Mouse (Mus musculus) brain, adult 2 months (tissue): Measurements from ENCODE around the gene Hsf4.
A peak's percentile ranks its signal among the peaks of the same experiment; 100 is the strongest.

ENCODE experiments used
- DNase-seq: peaks from one replicate; pipeline ENCODE4 v3.0.0; 2011; ENCODE audit warnings: low read depth, low spot score

Hsf4 gene

DNA sequence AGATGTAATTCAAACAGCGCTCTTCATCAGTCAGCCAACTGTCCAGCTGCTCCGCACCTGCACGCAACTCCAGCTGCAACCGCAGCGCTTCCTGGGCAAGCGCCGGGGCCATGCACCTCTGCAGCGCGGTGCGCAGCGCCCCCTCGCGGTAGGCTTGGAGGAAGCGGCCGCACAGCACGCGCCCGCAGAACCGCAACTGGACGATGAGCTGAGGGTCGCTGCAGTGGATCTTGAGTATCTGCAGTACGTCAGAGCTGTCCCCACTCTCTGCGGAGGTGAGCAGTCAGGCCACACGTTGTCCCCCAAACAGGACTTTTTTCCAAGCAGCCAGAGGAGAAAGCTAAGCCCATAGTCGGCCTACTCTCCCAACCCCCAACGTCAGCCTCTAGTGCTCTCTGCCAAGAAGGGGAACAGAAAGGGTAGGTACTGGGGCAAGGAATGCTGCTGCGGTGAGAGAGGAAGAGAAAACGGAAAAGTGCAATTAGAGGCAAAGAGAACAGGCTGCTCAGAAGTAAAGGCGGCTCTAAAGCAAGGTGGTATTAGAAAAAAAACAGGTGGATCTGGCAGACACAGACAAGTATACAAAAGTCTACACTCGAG, 9.8 kb upstream of the Hsf4 start:
- DNase-seq: peak; percentile 82

DNA sequence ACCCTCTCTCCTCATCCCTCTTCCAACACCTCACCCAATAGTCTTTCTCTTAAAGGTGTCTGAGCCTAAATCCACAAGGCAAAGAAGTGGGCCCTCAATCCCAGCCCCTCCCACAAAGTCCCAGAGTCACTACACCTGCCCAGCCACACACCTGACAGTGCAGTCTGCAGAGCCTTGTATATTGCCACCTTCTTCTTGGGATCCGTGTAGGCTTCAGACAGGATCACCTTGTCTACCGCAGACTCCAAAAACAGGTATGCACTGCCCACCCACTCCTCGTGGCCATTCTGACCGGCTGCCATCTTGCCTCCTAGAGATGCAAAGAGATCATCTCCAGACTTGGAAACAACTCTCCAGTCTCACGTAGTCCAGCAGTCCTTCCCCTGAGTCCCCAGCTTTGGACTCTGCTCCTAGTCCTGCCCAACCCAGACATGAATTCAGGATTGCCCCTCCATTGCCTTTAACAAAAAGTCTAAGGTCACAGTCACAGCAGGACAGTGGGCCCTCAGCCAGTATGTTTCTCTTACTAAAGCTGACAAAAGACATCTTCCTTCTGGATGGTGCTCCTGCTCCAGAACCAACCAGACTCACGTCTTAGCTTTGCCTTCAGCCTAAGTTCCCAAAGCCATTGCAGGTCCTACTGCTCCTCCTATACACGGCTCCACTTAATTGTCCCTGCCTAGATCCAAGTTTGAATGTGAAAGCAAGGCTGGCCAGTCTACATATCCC, 9.1 kb upstream of the Hsf4 start:
- no peak for DNase-seq

DNA sequence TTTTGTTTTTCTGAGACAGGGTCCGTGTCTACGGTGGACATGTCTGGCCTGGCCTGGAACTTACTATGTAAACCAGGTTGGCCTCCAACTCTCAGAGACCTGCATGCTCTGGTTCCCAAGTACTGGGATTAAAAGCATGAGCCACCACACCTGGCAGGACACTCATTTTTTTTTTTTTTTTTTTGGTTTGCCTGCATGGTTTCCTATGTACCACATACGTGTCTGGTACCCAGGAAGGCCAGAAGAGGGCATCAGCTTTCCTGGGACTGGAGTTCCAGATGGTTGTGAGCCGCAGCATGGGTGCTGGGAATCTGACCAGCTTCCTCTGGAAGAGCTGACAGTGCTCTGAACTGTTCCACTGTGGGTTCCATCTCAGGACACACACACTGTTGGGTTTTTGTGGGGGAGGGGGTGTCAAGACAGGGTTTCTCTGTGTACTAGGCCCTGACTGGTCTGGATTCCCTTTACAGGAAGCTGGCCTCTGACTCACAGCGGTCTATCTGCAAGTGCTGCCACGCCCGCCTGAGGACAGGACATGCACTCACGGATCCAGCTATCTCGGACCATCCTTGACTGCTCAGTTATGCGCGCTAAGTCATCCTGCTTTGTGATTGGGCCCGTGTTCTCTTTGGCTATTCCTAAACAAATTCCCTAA, 8.1 kb upstream of the Hsf4 start:
- DNase-seq: no peak

DNA sequence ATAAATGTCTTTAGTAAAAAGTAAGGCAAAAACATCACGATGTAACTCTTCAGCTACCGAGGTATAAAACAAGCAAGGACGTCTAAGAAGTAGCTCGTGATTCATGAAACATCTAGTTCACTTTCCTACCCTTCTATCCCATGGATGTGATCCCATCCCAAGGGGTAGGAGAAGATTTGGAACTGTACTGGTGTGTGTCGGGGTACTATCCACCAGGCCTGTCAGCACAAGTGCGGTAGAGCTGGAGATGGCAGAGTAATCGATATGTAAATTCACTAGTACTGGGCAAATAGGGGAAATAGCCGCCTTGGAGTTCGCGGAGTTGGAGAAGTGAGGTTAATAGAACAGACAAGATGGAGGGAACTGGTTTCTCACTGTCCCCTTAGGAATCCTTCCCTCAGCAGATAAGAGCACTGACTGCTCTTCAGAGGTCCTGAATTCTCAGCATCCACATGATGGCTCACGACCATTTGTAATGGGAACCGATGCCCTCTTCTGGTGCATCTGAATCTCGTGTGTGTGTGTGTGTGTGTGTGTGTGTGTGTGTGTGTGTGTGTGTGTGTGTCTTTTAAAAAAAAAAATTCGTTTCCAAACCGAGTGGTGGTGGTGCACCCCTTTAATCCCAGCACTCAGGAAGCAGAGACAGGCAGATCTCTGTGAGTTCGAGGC, 6.2 kb upstream of the Hsf4 start:
- no peak for DNase-seq

DNA sequence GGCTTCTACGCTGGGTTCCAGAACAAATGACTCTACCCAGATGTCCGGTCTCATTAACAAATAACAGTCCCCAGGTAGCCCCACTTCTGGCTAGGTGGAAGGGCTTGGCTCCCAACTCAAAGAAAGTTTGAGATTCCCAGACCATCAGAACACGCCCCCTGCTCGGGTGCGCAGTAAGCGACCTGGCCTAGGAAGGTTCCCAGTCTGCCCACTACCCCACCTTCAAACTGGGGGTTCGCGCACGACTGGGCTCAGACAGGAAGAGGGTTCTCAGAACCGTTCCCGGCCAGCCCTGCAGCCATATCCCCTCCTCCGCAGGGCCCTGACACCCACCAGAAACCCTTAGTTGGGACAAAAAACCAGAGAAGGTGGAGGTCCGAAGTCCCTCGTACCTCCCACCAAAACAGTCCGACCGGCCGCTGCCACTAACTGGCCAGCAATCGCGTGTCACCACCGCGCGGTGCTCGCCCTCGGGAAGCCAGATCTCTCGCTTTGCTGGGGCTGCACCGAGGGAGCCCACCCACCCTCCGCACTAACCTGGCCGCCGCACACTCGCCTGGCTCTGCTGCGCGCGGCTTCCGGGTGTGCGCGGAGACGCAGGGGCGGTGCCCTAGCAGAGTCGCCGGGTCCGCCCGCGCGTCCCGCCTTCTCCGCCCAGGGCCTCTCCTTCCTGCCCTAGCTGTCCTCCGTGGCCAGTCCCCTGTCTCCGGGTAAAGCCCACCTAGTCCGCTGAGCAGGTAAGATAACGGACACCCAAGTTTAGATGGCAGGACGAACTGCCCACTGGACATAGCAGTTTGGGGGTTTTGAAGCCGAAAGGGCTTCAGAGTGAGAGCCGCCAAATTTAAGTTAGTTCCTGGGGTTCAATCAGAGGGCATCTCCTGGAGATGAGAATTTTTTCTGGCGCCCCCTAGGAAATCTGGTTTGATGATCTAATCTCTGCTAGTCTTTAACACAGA, 5.3 kb upstream of the Hsf4 start, which contains the start of the genes Tradd and Fbxl8:
TSS of gene Tradd (minus strand) at position 586 of the 959 bp plus-strand sequence.
TSS of gene Fbxl8 (plus strand) at position 625 of the 959 bp plus-strand sequence.
- DNase-seq: peak; percentile 66

DNA sequence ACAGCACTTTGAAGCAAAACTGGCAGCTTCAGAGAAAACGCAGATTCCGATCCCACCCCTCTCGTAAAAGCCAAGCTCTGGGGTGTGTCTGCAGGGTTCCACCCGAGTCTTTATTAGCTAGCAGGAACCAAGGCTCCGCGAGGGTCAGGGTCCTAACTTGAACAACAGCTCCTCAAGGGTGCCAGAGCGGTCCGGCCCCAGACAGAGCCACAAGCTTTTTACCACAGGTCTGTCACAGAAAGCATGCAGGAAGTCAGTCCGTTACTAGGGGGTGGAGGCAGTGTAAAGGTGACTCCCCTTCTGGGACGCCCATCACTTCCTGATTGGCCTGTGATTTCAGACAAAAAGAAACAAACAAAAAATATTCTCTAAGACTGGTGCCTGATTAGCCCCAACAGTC, 4.5 kb upstream of the Hsf4 start:
- no peak for DNase-seq

DNA sequence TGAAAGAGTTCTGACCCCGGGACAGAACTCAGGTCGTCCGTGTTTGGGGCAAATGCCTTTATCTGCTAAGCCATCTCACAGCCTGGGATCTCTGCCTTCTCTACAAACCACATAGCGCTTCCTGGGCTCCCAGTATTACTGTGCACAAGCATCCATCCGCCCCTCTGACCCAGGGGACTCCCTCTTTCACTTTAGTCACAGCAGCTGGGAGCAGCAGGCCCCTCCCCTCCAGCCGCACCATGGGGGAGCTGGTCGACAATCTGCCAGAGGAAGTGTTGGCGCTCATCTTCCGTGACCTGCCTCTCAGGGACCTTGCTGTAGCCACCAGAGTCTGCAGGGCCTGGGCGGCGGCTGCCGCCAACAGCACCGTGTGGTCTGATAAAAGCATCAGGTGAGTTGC, 2.8 kb upstream of the Hsf4 start:
- no peak for DNase-seq

DNA sequence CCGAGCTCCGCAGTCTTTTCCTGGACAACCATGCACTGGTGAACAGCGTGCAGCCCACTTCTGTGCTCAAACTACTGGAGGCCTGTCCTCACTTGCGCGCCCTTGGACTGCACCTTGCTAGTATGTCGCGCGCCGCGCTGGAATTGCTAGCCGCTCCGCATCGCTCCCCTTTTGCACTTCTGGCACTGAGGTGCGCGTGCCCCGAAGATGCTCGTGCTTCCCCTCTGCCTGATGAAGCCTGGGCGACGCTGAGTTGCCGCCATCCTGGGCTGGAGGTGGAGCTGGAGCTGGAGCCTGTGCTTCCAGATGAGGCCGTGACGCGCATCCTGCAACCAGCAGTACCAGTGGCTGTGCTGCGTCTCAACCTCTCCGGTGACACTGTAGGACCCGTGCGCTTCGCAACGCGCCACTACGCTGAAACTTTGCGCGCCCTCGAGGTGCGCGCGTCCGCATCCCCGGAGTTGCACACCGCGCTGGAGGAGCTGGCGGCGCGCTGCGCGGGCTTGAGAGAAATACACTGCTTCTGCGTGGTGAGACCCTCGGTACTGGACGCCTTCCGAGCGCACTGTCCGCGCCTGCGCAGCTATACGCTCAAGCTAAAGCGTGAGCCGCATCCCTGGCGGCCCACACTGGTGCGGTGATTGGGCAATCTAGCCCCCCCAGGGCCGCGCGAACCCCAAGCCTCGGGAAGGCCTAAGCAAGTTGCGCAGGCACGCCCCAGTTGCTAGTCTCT, 1.1 kb upstream of the Hsf4 start:
- peak; percentile 97 for DNase-seq

DNA sequence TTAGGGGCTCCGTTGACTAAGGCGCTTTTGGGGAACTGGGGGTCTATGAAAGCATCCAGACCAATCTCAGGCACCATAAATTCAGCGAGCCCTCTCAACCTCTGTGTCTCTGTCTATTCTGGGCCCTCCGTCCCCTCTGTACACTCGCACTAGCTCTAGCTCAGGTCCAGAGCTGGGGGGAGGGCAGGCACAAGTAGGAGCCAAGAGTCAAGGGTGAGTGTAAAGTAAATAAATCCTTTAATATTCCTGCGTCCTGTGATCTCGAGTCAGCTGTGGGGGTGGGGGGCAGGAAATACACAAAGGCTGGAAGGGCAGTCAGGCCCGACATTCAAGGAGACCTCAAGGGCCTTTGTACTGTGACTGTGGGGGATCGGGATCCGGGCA, 534 bp upstream of the Hsf4 start:
- no peak for DNase-seq

DNA sequence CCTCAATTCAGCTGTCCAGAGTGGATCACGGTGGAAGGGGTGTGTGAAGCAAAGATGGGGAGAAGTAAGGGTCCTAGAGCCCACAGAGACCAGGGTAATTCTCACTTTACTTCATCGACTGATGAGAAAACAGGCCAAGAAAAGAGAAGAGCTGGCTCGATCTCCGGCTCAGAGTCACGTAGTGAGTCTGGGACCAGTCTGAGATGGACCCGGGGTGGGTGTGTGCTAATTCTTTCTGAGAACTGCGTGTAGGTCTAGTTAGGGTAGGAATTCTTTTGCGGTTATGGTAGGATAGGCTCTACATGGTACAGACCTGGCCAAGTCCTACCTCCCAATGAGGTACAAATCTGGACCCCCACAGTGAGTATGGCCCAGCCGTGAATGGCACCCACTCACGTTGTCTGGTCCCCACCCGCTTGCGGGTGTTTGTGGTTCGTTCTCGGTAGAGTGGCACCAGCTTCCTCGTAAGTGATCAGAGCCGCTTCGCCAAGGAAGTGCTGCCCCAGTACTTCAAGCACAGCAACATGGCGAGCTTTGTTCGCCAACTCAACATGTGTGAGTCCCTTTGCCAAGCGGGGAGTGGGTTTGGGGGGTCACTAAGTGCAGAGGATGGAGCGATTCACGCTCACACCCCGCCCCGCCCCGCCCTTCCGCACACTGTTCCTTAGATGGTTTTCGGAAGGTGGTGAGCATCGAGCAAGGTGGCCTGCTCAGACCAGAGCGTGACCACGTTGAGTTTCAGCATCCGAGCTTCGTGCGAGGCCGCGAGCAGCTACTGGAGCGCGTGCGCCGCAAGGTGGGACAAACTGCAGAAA, 707 bp downstream of the Hsf4 start:
- no peak for DNase-seq

DNA sequence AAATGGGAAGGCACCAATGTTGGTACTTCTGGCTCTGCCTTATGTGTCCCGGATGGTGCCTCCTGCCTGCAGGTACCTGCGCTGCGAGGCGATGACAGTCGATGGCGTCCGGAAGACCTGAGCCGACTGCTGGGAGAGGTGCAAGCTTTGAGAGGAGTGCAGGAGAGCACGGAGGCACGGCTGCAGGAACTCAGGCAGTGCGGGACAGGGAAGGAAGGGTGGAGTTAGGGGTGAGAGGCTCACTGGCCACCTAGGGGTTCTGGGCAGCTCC, 1.2 kb downstream of the Hsf4 start:
- no peak for DNase-seq

DNA sequence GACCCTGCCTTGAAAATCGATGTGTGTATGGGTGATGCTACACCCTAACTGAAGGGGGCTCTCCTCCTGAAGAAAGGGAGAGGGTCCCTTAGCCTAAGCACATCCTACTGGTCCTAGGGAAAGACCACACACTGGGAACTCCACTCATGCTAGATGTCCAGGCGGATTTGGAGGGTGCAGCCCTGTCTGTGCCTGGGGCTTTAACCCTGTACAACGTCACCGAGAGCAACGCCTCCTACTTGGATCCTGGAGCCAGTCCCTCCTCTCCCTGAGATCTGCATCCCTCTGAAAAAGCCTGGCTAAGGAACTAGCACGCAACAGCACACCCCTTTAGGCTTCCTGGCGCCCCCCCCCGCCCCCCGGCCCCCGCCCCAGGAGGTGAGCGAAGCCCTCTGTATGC, 5.8 kb downstream of the Hsf4 start:
- DNase-seq: no peak

DNA sequence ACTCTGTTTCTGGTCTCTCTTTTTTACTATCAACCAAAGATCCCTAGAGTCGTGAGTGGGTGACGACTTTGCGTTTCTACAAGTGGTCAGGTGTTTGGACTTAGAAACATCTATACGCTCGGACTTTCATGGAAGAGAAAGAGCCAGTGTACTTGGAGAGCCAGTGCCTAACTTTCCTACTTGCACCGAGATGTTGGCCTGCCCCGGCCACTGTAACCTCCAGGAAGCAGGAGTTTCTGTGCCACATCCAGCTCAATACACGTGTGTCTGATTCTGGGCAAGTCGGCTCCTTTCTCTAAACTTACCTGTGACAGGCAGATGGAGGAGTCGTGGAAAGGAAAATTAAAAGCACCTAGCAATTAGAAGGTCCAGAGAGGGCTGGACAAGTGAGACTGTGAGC, 6.2 kb downstream of the Hsf4 start, which contains the start of gene Nol3:
TSS of gene Nol3 (plus strand) at position 301 of the 400 bp plus-strand sequence.
- DNase-seq: no peak

DNA sequence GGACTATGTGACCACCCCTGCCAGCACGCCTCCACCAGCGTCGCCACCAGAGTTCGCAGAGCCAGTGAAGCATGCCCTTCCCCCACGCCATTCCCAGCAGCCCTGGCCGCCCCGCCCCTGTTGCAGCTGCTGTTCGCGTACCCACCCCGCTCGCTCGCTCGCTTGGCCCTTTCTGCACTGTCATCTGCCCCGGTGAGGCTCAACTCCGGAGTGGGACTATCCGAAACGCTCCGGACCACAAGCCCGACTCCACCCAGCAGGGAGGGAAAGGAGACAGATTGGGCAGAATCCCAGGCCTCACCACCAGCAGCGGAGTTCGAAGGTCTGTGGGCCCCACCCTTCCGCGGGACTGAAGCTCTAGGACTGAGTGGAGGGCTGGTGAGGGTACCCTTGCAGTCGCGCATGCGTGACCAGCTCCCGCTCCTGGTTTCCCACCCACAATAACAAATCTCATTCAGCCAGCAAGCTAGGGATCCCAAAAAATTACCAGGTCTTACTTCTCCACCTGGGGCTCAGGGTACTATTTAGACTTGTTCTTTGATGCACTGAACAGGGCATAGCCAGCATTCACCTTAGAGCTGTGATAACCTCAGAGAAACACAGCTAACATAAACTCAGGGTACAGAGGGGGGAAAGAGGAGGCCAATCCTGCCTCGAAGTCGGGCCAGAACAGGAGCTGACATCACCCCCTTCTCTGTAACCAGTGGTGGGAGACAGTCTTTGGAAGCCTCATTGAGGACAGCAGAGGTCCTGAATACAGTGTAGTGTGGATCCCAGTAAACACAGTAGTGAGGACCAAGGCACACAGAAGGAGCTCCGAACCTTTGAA, 6.9 kb downstream of the Hsf4 start:
- DNase-seq: peak; percentile 79

DNA sequence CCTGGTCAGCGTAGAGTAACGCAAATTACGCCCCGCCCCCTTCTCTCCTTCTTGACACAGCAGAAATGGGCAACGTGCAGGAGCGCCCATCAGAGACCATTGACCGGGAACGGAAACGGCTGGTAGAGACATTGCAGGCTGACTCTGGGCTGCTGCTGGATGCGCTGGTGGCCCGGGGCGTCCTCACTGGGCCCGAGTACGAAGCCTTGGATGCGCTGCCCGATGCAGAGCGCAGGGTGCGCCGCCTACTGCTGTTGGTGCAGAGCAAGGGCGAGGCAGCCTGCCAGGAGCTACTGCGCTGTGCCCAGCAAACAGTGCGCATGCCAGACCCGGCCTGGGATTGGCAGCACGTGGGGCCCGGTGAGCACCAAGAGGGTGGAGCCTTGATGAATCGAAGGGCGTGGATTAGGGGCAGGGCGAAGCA, 9.3 kb downstream of the Hsf4 start:
- DNase-seq: peak; percentile 97

DNA sequence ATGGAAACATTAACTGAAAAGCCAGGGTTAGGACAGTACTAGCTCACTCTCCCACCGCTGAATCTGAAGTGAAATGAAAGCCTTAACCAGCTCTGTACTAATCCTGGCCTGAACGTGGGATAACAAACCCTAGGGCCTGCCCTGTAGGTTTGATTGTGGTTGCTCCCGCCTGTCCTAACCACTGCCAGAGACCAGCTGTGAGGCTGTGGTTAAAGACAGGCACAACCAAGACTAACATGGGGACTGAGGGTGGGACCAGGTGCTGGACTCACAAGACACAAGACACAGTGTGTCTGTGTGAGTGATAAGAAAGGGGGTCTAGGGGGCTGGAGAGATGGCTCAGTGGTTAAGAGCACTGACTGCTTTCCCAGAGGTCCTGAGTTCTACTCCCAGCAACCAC, 11.0 kb downstream of the Hsf4 start:
- DNase-seq: no peak

DNA sequence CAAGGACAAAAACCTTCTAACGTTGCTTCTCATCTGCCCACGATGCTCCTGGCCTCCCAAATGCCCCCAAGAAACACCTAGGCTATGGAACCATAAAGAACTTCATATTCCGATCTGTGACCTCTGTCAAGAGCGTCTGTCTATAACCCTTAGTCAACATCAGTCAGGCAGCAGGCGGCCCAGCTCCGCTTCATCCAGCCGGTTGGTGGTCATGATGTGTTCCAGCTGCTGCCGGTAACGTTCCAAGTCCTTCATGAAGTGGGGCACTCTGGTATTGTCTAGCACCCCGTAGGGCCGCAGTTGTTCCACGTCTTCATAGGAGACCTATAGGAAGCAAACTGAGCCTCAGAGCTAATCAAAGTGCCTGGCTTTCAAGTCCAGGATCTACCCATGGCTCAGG, 12.2 kb downstream of the Hsf4 start:
- DNase-seq: no peak

DNA sequence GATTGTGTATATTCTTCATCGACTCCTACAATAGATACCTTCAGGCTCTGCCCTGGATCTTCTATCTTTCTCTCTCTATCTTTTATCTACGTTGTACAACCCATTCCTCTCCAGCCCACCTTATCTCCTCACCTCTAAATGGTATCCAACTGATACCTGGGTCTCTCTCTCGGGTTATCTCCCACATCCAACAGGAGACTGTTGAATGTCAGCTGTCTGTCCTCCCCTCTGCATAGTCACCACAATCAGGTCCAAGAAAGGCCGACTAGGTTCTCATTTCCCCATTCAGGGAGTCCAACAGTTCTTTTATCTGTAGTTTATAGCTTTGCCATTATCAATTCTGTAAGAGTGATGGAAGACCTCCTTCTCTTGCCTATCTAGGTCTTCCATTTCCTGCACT, 12.6 kb downstream of the Hsf4 start:
- no peak for DNase-seq

DNA sequence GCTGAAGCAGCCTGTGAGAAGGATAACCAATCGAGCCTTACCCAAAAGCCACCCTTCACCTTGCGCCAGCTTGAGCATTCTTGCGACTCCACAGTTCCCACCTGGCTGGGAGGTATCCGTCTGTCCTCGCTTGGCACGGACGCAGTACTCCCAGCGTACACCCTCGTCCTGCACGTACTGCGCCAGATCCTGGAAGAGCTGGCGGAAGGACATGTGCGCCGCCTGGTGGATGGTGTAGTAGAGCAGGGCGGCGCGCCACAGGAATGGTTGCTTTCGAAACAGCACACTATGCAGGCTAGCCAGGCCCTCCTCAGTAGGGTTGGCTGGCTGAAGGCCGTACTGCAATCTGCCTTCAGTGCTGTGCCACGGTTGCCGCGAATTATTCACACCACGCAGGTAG, 13.5 kb downstream of the Hsf4 start:
- DNase-seq: peak; percentile 73
